In the genomic region with DNA sequence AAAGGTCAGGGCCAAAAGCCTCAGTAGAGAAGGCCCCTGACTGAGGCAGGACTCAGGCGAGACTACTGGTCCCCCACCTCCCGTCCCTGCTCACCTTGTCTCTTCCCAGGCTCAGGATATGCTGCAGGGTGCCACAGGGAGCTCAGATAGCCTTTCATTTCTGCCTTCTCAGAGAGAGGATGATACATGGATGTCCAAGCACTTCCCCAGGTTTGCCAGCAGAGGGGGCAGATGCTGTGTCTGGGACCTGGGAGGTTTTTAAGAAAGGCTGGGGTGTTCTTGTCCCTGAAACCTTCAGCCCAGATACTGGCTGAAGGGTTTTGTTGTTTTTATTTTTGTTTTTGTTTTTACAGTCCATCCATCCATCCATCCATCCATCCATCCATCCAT, we compare ENCODE assay signal across 9 mouse cellular contexts. TPM values are rescaled to one million over a fixed set of nuclear protein-coding genes. Genes with fewer than 3 reads are reported as not detected.
DNase-seq lines count a peak whose midpoint lies in the region; ATAC-seq and TF ChIP-seq lines count a peak whose summit lies in the region.
"Had no signal": no experiment of that assay in that cellular context is flagged by ENCODE, and none has a peak within 500 bp of the region (broad histone marks: within the 10 kb centered on the region; RNA-seq: fewer than 3 reads in every experiment).

No protein-coding gene starts in this region.

- no peaks in the 10 kb centered on the region for H3K36me3 ChIP-seq in kidney, postnatal 0 days (ENCODE audit: insufficient read depth, low read length)
- no peaks in the 10 kb centered on the region for H3K36me3 ChIP-seq in kidney, embryonic 16.5 days (ENCODE audit: insufficient read depth, low read length)
- no peaks in the 10 kb centered on the region for H3K36me3 ChIP-seq in ES-Bruce4 (ENCODE audit: control insufficient read depth, insufficient read depth, low read length, poor library complexity, severe bottlenecking)
- H3K36me3 ChIP-seq in forebrain, postnatal 0 days (ENCODE audit: insufficient read depth) = no peaks in the 10 kb centered on the region
- H3K36me3 ChIP-seq in midbrain, embryonic 11.5 days (ENCODE audit: control insufficient read depth, insufficient read depth, low read length) = no peaks in the 10 kb centered on the region
- H3K36me3 ChIP-seq in kidney, embryonic 15.5 days = no peaks in the 10 kb centered on the region
- H3K36me3 ChIP-seq: embryonic facial prominence, embryonic 12.5 days had no signal

- H3K9me3 ChIP-seq in kidney, postnatal 0 days (replicated peaks; ENCODE audit: low read length) = no peaks in the 10 kb centered on the region
- H3K9me3 ChIP-seq in kidney, embryonic 16.5 days (ENCODE audit: low read length) = no peaks in the 10 kb centered on the region
- H3K9me3 ChIP-seq in ES-Bruce4 (replicated peaks; ENCODE audit: control insufficient read depth, insufficient read depth, low read length, poor library complexity, severe bottlenecking) = no peaks in the 10 kb centered on the region
- H3K9me3 ChIP-seq in forebrain, postnatal 0 days (ENCODE audit: low read length) = no peaks in the 10 kb centered on the region
- H3K9me3 ChIP-seq in midbrain, embryonic 11.5 days (ENCODE audit: control insufficient read depth, low read length) = no peaks in the 10 kb centered on the region
- H3K9me3 ChIP-seq in kidney, embryonic 15.5 days (replicated peaks) = no peaks in the 10 kb centered on the region; the same call in 1 of the 2 replicates
- H3K9me3 ChIP-seq: embryonic facial prominence, embryonic 12.5 days had no signal

- no peak overlapping the region for H3K4me2 ChIP-seq in kidney, postnatal 0 days (ENCODE audit: low read length)
- no peak overlapping the region for H3K4me2 ChIP-seq in kidney, embryonic 16.5 days (replicated peaks; ENCODE audit: low read depth, low read length)
- H3K4me2 ChIP-seq in forebrain, postnatal 0 days (ENCODE audit: low read depth) = no peak overlapping the region
- no peak overlapping the region for H3K4me2 ChIP-seq in midbrain, embryonic 11.5 days
- no peak overlapping the region for H3K4me2 ChIP-seq in kidney, embryonic 15.5 days
- H3K4me2 ChIP-seq: embryonic facial prominence, embryonic 12.5 days had no signal

- no peak overlapping the region for H3K27ac ChIP-seq in kidney, postnatal 0 days
- H3K27ac ChIP-seq in kidney, embryonic 16.5 days (ENCODE audit: low read length) = no peak overlapping the region
- H3K27ac ChIP-seq in ES-Bruce4 (ENCODE audit: insufficient read depth, low read length) = no peak overlapping the region
- H3K27ac ChIP-seq in bone marrow macrophage, adult 2 months (ENCODE audit: insufficient read depth, low read depth, low read length) = no peak overlapping the region
- H3K27ac ChIP-seq in forebrain, postnatal 0 days (ENCODE audit: low read depth, low read length) = no peak overlapping the region
- no peak overlapping the region for H3K27ac ChIP-seq in midbrain, embryonic 11.5 days (ENCODE audit: low read depth, low read length)
- no peak overlapping the region for H3K27ac ChIP-seq in kidney, embryonic 15.5 days
- H3K27ac ChIP-seq: embryonic facial prominence, embryonic 12.5 days had no signal

- no peak for TF ChIP-seq POLR2A in ES-Bruce4 (IDR thresholded peaks at IDR 0.05; ENCODE audit: insufficient read depth, low read length)
- TF ChIP-seq POLR2A in bone marrow macrophage, adult 2 months (IDR thresholded peaks at IDR 0.05; ENCODE audit: borderline replicate concordance, low read depth, low read length) = no peak

- TF ChIP-seq CTCF in kidney, postnatal 0 days (IDR thresholded peaks at IDR 0.05; ENCODE audit: low read depth) = peak; percentile 73
- peak; percentile 78 for TF ChIP-seq CTCF in ES-Bruce4 (IDR thresholded peaks at IDR 0.05; ENCODE audit: low read depth, low read length)
- peak; percentile 55; the same call in 1 of the 2 replicates for TF ChIP-seq CTCF in bone marrow macrophage, adult 2 months (IDR thresholded peaks at IDR 0.05; ENCODE audit: low read depth, low read length)
- TF ChIP-seq CTCF in forebrain, postnatal 0 days (IDR thresholded peaks at IDR 0.05; ENCODE audit: low read depth) = peak; percentile 89

- WGBS in kidney, postnatal 0 days = 29% methylated on average over 2 of the region's 2 CpGs
- WGBS in kidney, embryonic 16.5 days = 6% methylated on average over 2 of the region's 2 CpGs
- WGBS in forebrain, postnatal 0 days = 23% methylated on average over 2 of the region's 2 CpGs
- 17% methylated on average over 2 of the region's 2 CpGs for WGBS in midbrain, embryonic 11.5 days
- 17% methylated on average over 2 of the region's 2 CpGs for WGBS in kidney, embryonic 15.5 days

- no peak overlapping the region for H3K4me3 ChIP-seq in kidney, postnatal 0 days (replicated peaks; ENCODE audit: low read depth, low read length)
- H3K4me3 ChIP-seq in kidney, embryonic 16.5 days (ENCODE audit: low read length) = no peak overlapping the region
- no peak overlapping the region for H3K4me3 ChIP-seq in ES-Bruce4 (ENCODE audit: low read depth, low read length)
- no peak overlapping the region for H3K4me3 ChIP-seq in bone marrow macrophage, adult 2 months (ENCODE audit: insufficient read depth, low read length)
- H3K4me3 ChIP-seq in forebrain, postnatal 0 days (ENCODE audit: low read depth, low read length) = no peak overlapping the region
- H3K4me3 ChIP-seq in midbrain, embryonic 11.5 days (ENCODE audit: low read depth, low read length) = no peak overlapping the region
- no peak overlapping the region for H3K4me3 ChIP-seq in kidney, embryonic 15.5 days (replicated peaks)
- H3K4me3 ChIP-seq: embryonic facial prominence, embryonic 12.5 days had no signal

- no peak for TF ChIP-seq EP300 in ES-Bruce4 (IDR thresholded peaks at IDR 0.05; ENCODE audit: insufficient read depth, low read depth, low read length)

- ATAC-seq in kidney, postnatal 0 days (replicated peaks; ENCODE audit: low FRiP score, low read depth) = no peak
- no peak; the same call in 1 of the 2 replicates for ATAC-seq in kidney, embryonic 16.5 days (ENCODE audit: low FRiP score, low TSS enrichment)
- peak; percentile 60 for ATAC-seq in forebrain, postnatal 0 days
- no peak for ATAC-seq in midbrain, embryonic 11.5 days (ENCODE audit: low FRiP score)
- ATAC-seq in kidney, embryonic 15.5 days (replicated peaks; ENCODE audit: low FRiP score) = no peak

- no peaks in the 10 kb centered on the region for H3K4me1 ChIP-seq in kidney, postnatal 0 days (replicated peaks; ENCODE audit: insufficient read depth, low read length)
- H3K4me1 ChIP-seq in kidney, embryonic 16.5 days (ENCODE audit: insufficient read depth, low read length) = no peaks in the 10 kb centered on the region
- H3K4me1 ChIP-seq in ES-Bruce4 (ENCODE audit: control insufficient read depth, insufficient read depth, low read length) = no peaks in the 10 kb centered on the region
- H3K4me1 ChIP-seq in bone marrow macrophage, adult 2 months (ENCODE audit: control insufficient read depth, insufficient read depth, low read length) = no peaks in the 10 kb centered on the region
- H3K4me1 ChIP-seq in forebrain, postnatal 0 days (ENCODE audit: insufficient read depth) = no peaks in the 10 kb centered on the region
- H3K4me1 ChIP-seq in midbrain, embryonic 11.5 days (ENCODE audit: control insufficient read depth, insufficient read depth, low read length) = no peaks in the 10 kb centered on the region
- H3K4me1 ChIP-seq in kidney, embryonic 15.5 days = no peaks in the 10 kb centered on the region
- H3K4me1 ChIP-seq: embryonic facial prominence, embryonic 12.5 days had no signal

- H3K9ac ChIP-seq in kidney, postnatal 0 days (ENCODE audit: low read depth, low read length) = no peak overlapping the region
- H3K9ac ChIP-seq in kidney, embryonic 16.5 days (replicated peaks; ENCODE audit: low read length) = no peak overlapping the region
- H3K9ac ChIP-seq in ES-Bruce4 (ENCODE audit: low read depth, poor library complexity, severe bottlenecking) = no peak overlapping the region
- H3K9ac ChIP-seq in forebrain, postnatal 0 days = no peak overlapping the region
- no peak overlapping the region for H3K9ac ChIP-seq in midbrain, embryonic 11.5 days (ENCODE audit: low read length)
- no peak overlapping the region for H3K9ac ChIP-seq in kidney, embryonic 15.5 days
- H3K9ac ChIP-seq: embryonic facial prominence, embryonic 12.5 days had no signal

- H3K27me3 ChIP-seq in kidney, postnatal 0 days (ENCODE audit: insufficient read depth, low read length) = no peaks in the 10 kb centered on the region
- no peaks in the 10 kb centered on the region for H3K27me3 ChIP-seq in kidney, embryonic 16.5 days (ENCODE audit: insufficient read depth, low read length)
- no peaks in the 10 kb centered on the region for H3K27me3 ChIP-seq in ES-Bruce4 (ENCODE audit: control insufficient read depth, insufficient read depth, low read length, poor library complexity, severe bottlenecking)
- H3K27me3 ChIP-seq in forebrain, postnatal 0 days (ENCODE audit: insufficient read depth, low read length) = no peaks in the 10 kb centered on the region
- no peaks in the 10 kb centered on the region for H3K27me3 ChIP-seq in midbrain, embryonic 11.5 days (ENCODE audit: control insufficient read depth, insufficient read depth, low read length)
- H3K27me3 ChIP-seq in kidney, embryonic 15.5 days = no peaks in the 10 kb centered on the region
- H3K27me3 ChIP-seq: embryonic facial prominence, embryonic 12.5 days had no signal

- DNase-seq in kidney, postnatal 0 days (ENCODE audit: low spot score) = peak; percentile 54
- DNase-seq in forebrain, postnatal 0 days = peak; percentile 74
- peak; percentile 87 for DNase-seq in midbrain, embryonic 11.5 days (ENCODE audit: low spot score, missing footprints)
- DNase-seq in telencephalon, adult 2 months (ENCODE audit: low read depth, low spot score) = peak; percentile 45

RNA-seq across cellular contexts. Expression of a gene that starts 15.3 kb away (rescaled TPM):
- 0.21 and 0.36 TPM in 2 replicates for polyA plus RNA-seq in kidney, postnatal 0 days (2015; fragmentation: Nextera tagmentation; extraction: Ambion mirVana)
- polyA plus RNA-seq in kidney, embryonic 16.5 days (2015; fragmentation: Nextera tagmentation; extraction: Ambion mirVana) = 0.92 and 1.1 TPM in 2 replicates
- polyA plus RNA-seq in ES-Bruce4 (2011; ENCODE audit: insufficient read depth, insufficient read length, low read depth, missing spikeins) = 0.42 and 0.47 TPM in 2 replicates
- not detected in 2 replicates for polyA plus RNA-seq in bone marrow macrophage, adult 2 months (2012; ENCODE audit: insufficient read depth, insufficient read length, missing spikeins)
- 1.8 and 3.7 TPM in 2 replicates for total RNA-seq in forebrain, postnatal 0 days (2014; rRNA removed)
- 2.7 and 3.4 TPM in 2 replicates for polyA plus RNA-seq in forebrain, postnatal 0 days (2015; fragmentation: Nextera tagmentation; extraction: Ambion mirVana)
- 0.11 and 0.14 TPM in 2 replicates for polyA plus RNA-seq in midbrain, embryonic 11.5 days (2014; fragmentation: Nextera tagmentation; extraction: Ambion mirVana)
- 1.2 and 2.1 TPM in 2 replicates for polyA plus RNA-seq in kidney, embryonic 15.5 days (2015; fragmentation: Nextera tagmentation; extraction: Ambion mirVana)

RNA-seq across cellular contexts. Expression of a gene that starts 30.0 kb away (rescaled TPM):
- polyA plus RNA-seq in kidney, postnatal 0 days (2015; fragmentation: Nextera tagmentation; extraction: Ambion mirVana) = not detected in 2 replicates
- polyA plus RNA-seq in kidney, embryonic 16.5 days (2015; fragmentation: Nextera tagmentation; extraction: Ambion mirVana) = 0.05 and 0.12 TPM in 2 replicates
- not detected in 2 replicates for polyA plus RNA-seq in ES-Bruce4 (2011; ENCODE audit: insufficient read depth, insufficient read length, low read depth, missing spikeins)
- not detected in 2 replicates for polyA plus RNA-seq in bone marrow macrophage, adult 2 months (2012; ENCODE audit: insufficient read depth, insufficient read length, missing spikeins)
- total RNA-seq in forebrain, postnatal 0 days (2014; rRNA removed) = 79.1 and 90.1 TPM in 2 replicates
- polyA plus RNA-seq in forebrain, postnatal 0 days (2015; fragmentation: Nextera tagmentation; extraction: Ambion mirVana) = 44.7 and 61.4 TPM in 2 replicates
- 2.3 and 2.8 TPM in 2 replicates for polyA plus RNA-seq in midbrain, embryonic 11.5 days (2014; fragmentation: Nextera tagmentation; extraction: Ambion mirVana)
- 0.13 and 0.34 TPM in 2 replicates for polyA plus RNA-seq in kidney, embryonic 15.5 days (2015; fragmentation: Nextera tagmentation; extraction: Ambion mirVana)

RNA-seq across cellular contexts. Expression of a gene that starts 53.6 kb away (rescaled TPM):
- 19.9 and 20.3 TPM in 2 replicates for polyA plus RNA-seq in kidney, postnatal 0 days (2015; fragmentation: Nextera tagmentation; extraction: Ambion mirVana)
- polyA plus RNA-seq in kidney, embryonic 16.5 days (2015; fragmentation: Nextera tagmentation; extraction: Ambion mirVana) = 33.2 and 35.1 TPM in 2 replicates
- 24.4 and 25.0 TPM in 2 replicates for polyA plus RNA-seq in ES-Bruce4 (2011; ENCODE audit: insufficient read depth, insufficient read length, low read depth, missing spikeins)
- polyA plus RNA-seq in bone marrow macrophage, adult 2 months (2012; ENCODE audit: insufficient read depth, insufficient read length, missing spikeins) = 30.7 and 32.3 TPM in 2 replicates
- total RNA-seq in forebrain, postnatal 0 days (2014; rRNA removed) = 70.8 and 94.4 TPM in 2 replicates
- 32.4 and 44.1 TPM in 2 replicates for polyA plus RNA-seq in forebrain, postnatal 0 days (2015; fragmentation: Nextera tagmentation; extraction: Ambion mirVana)
- polyA plus RNA-seq in midbrain, embryonic 11.5 days (2014; fragmentation: Nextera tagmentation; extraction: Ambion mirVana) = 15.6 and 16.2 TPM in 2 replicates
- 26.5 and 29.4 TPM in 2 replicates for polyA plus RNA-seq in kidney, embryonic 15.5 days (2015; fragmentation: Nextera tagmentation; extraction: Ambion mirVana)

Comparison
In these comparisons a context has a peak if more than half of its experiments do, and no peak if none do; other contexts are left out.
1. RNA of a gene that starts 30.0 kb away (polyA plus RNA-seq): 44.7 to 61.4 TPM in forebrain, postnatal 0 days; 2.3 to 2.8 TPM in midbrain, embryonic 11.5 days, 0.13 to 0.34 TPM in kidney, embryonic 15.5 days, not detected in ES-Bruce4, 0.05 to 0.12 TPM in kidney, embryonic 16.5 days, not detected in kidney, postnatal 0 days and not detected in bone marrow macrophage, adult 2 months; every median in the first group is over 10 times any median in the second.
2. Peak in every context shown above with its lines, with median percentiles within 50 percentile points of each other: DNase-seq and CTCF ChIP-seq.